Mouse (Mus musculus): ENCODE data around the gene Ndufaf2.

Ndufaf2 gene

GRCm38 (mm10) chr13:108086724-108087123 is 71.7 kb downstream of the Ndufaf2 start:
- in situ Hi-C loops (cut with MboI, MseI), result no loop called here

- in situ Hi-C loops (cut with MboI, MseI), result no loop called here
Measured at GRCm38 (mm10) chr13:108086036-108086435, 72.4 kb downstream of the Ndufaf2 start.

GRCm38 (mm10) chr13:108084086-108084485 is 74.3 kb downstream of the Ndufaf2 start:
- in situ Hi-C loops (cut with MboI, MseI), result no loop called here

GRCm38 (mm10) chr13:108077901-108078300 is 80.5 kb downstream of the Ndufaf2 start:
- in situ Hi-C loops (cut with MboI, MseI), result no loop called here

GRCm38 (mm10) chr13:108077476-108077875 is 80.9 kb downstream of the Ndufaf2 start:
- in situ Hi-C loops (cut with MboI, MseI), result no loop called here

- in situ Hi-C loops (cut with MboI, MseI), result no loop called here
Measured at GRCm38 (mm10) chr13:108070171-108070570, 88.3 kb downstream of the Ndufaf2 start.

GRCm38 (mm10) chr13:108069151-108069550 is 89.3 kb downstream of the Ndufaf2 start:
- in situ Hi-C loops (cut with MboI, MseI), result no loop called here

GRCm38 (mm10) chr13:108066021-108066420 is 92.4 kb downstream of the Ndufaf2 start:
- in situ Hi-C loops (cut with MboI, MseI), result no loop called here

GRCm38 (mm10) chr13:108064331-108064730 is 94.1 kb downstream of the Ndufaf2 start:
- in situ Hi-C loops (cut with MboI, MseI), result no loop called here

- in situ Hi-C loops (cut with MboI, MseI), result no loop called here
Measured at GRCm38 (mm10) chr13:108063374-108064134, 94.9 kb downstream of the Ndufaf2 start.

- in situ Hi-C loops (cut with MboI, MseI), result no loop called here
Measured at GRCm38 (mm10) chr13:108062900-108063299, 95.5 kb downstream of the Ndufaf2 start.

- in situ Hi-C loops (cut with MboI, MseI), result no loop called here
Measured at GRCm38 (mm10) chr13:108060936-108061578, 97.4 kb downstream of the Ndufaf2 start.

GRCm38 (mm10) chr13:108060286-108060885 is 98.0 kb downstream of the Ndufaf2 start:
- in situ Hi-C loops (cut with MboI, MseI), result no loop called here

- in situ Hi-C loops (cut with MboI, MseI), result no loop called here
Measured at GRCm38 (mm10) chr13:108056896-108057295, 101.5 kb downstream of the Ndufaf2 start.

- in situ Hi-C loops (cut with MboI, MseI), result no loop called here
Measured at GRCm38 (mm10) chr13:108047364-108047763, 111.1 kb downstream of the Ndufaf2 start.

GRCm38 (mm10) chr13:108046891-108047290 is 111.5 kb downstream of the Ndufaf2 start:
- in situ Hi-C loops (cut with MboI, MseI), result no loop called here

GRCm38 (mm10) chr13:108046071-108046470 is 112.4 kb downstream of the Ndufaf2 start:
- in situ Hi-C loops (cut with MboI, MseI), result no loop called here

- in situ Hi-C loops (cut with MboI, MseI), result no loop called here
Measured at GRCm38 (mm10) chr13:108045646-108046045, 112.8 kb downstream of the Ndufaf2 start.

GRCm38 (mm10) chr13:108044222-108044941 is 114.0 kb downstream of the Ndufaf2 start, which contains the start of gene Smim15:
Gene Smim15, plus strand, starts transcription at chr13:108044446.
- in situ Hi-C loops (cut with MboI, MseI), result no loop called here

GRCm38 (mm10) chr13:108043431-108044221 is 114.8 kb downstream of the Ndufaf2 start:
- in situ Hi-C loops (cut with MboI, MseI), result no loop called here

GRCm38 (mm10) chr13:108041358-108041757 is 117.1 kb downstream of the Ndufaf2 start:
- in situ Hi-C loops (cut with MboI, MseI), result no loop called here

Data from regulatory T cell (primary cell).